Mouse (Mus musculus) macrophage (primary cell): ENCODE data around the gene Rpl14. TPM values are rescaled to one million over a fixed set of nuclear protein-coding genes. Genes with fewer than 3 reads are reported as not detected.

Experiments
- H3K27ac ChIP-seq: fragments of 350-480 bp; formaldehyde crosslinking; 2 replicates; pipeline ENCODE4 v1.9.0; 2021
- H3K36me3 ChIP-seq: fragments of 350-480 bp; formaldehyde crosslinking; 2 replicates; pipeline ENCODE4 v1.9.0; 2021; ENCODE audit errors: inconsistent target
- H3K4me3 ChIP-seq: fragments of 350-480 bp; formaldehyde crosslinking; 2 replicates; pipeline ENCODE4 v1.9.0; 2021; ENCODE audit errors: inconsistent target
- H3K79me2 ChIP-seq: fragments of 350-480 bp; formaldehyde crosslinking; 2 replicates; pipeline ENCODE4 v1.9.0; 2021; ENCODE audit errors: inconsistent target
- WGBS: methylation state at CpG from one replicate; pipeline ENCODE4 v1.1.7; 2026; ENCODE audit warnings: inconsistent platforms; ENCODE audit not compliant: missing documents; 5-methylcytosine and 5-hydroxymethylcytosine counted together
- polyA plus RNA-seq: library from polyadenylated mRNA; stranded (reverse); fragments of 250-400 nt; gene quantifications from 3 replicates; pipeline ENCODE4 v1.2.4, GENCODE M21; 2018; ENCODE audit warnings: inconsistent platforms

Gene Rpl14
- polyA plus RNA-seq, 1 experiment from 2014 or later: 566 TPM

DNA sequence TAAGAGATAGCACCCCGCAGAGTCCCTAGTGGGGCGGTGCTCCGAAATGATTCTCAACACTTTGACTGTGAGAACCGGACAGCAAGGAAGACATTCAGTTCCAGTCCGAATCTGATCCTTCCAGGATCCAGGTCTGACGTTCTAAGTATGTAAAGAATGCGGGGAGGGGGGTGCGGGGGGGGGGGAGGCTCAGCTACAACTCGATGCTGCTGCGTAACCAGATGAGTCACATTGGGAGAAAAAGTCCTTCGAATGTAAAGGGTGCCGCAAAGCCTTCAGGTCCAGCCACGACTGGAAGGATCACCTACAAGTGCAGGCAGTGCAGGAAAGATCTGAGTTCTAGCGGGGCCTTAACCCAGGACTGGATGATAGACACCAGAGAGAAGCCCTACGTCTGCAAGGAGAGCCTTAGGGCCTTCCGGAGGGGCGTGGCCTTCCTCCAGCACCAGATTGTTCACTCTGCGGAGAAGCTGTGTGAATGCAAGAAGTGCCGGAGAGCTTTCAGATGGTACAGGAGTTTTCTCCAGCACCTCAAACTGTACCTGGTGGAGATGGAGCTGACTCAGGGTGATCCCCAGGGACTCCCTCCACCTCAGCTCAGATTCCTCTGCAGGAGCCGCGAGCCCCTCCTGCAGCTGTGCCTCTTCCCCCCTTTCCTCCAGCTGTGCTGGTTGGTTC lies 10.8 kb downstream of the Rpl14 start:
- Histone ChIP-seq H3K27ac (peak overlapping the region; percentile 65), H3K36me3 (no peaks in the 10 kb centered on the region), H3K4me3 (peak overlapping the region; percentile 36), H3K79me2 (no peaks in the 10 kb centered on the region)
- 37% methylated on average over 18 of the region's 21 CpGs for WGBS

DNA sequence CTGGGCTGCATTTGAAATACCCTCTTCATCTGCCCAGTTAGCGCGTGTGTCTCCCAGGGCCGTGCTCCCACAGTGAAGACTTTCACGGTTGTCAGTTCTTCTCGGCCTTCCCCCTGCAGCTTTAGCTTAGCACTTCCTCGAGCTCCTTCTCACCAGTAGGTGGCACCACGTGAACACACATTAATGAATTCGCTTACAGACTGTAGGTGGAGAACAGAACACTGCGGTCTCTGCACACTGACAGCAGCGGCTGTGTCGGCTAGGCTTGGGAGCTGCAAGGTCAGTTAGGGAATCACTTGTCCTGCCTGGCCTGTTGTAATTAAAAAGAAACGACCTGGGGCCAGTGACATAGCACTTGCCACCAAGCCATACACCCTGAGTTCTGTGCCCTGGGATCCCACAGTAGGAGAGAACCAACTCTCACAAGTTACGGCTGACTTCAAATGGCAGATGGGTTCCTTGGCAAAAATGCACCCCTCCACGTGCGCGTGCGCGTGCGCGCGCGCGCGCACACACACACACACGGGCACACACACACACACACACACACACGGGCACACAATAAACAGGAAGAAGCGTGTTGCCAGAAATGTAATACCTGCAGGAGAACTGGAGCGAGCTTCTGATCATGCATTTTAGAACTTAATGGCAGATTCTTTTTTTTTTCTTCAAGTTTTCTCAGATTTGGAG lies 11.5 kb downstream of the Rpl14 start:
- H3K79me2 ChIP-seq: no peaks in the 10 kb centered on the region
- H3K4me3 ChIP-seq: peak overlapping the region; percentile 36
- WGBS: 4% methylated on average over 15 of the region's 28 CpGs
- H3K27ac ChIP-seq: peak overlapping the region; percentile 65
- no peaks in the 10 kb centered on the region for H3K36me3 ChIP-seq

DNA sequence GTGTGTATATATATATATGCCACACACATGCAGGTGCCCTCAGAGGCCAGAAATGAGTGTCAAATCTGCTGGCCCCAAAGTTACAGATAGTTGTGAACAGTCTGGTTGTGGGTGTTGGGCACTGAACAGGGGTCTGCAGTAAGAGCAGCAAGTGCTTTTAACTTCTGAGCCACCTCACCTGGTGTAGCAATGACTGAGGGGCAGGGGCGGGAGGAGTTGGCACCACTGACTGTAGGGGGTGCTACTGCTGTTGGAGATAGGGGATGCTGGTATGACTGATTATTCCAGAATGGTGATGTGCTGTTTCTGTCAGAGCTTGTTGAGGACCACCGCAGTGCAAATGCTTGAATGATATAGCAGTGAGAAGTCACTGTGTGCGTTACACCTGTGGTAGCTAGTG lies 12.1 kb downstream of the Rpl14 start:
- Histone ChIP-seq H3K27ac (no peak overlapping the region), H3K4me3 (no peak overlapping the region; the same call in 1 of the 2 replicates), H3K36me3 (no peaks in the 10 kb centered on the region), H3K79me2 (no peaks in the 10 kb centered on the region)
- 86% methylated on average over 3 of the region's 3 CpGs for WGBS

DNA sequence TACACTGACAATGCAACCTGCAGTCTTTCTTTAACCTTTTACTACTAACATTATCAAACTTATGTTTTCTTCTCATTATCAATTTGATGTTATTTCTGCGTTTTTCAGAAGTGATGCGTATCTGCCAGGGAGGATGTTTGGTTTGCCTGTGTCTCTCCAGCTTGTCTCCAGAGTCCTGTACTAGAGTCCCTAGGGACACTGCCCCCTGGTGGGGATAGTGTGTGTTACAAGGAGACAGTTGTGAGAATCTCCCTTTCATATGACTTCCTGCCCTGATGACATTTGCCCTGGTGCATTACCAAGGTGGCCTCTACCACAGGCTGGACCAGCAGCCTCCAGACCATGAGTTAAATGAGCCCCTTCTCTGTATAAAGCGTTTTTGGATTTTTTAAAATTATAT lies 15.3 kb downstream of the Rpl14 start:
- H3K27ac ChIP-seq: no peak overlapping the region
- H3K36me3 ChIP-seq: no peaks in the 10 kb centered on the region
- no peak overlapping the region for H3K4me3 ChIP-seq
- WGBS: 15% methylated on average over 3 of the region's 3 CpGs
- H3K79me2 ChIP-seq: no peaks in the 10 kb centered on the region

DNA sequence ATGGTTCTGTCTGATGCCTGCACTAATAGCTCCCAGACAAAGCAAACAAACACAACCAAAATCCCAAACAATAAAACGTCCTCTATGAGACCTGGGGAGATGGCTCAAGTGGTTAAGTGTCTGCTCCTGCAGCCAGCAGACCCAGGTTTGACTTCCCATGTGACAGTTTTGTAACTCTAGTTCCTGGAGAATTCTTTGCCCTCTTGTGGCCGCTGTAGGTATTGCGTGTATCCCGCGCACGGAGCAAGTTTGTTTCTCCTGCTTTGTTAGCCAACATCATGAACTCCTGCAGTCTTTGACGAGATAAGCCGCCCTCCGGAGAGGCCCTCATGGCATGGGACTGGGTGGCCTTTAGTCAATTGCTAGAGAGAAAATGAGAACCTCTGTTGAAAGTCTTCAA lies 20.2 kb downstream of the Rpl14 start:
- no peaks in the 10 kb centered on the region for H3K36me3 ChIP-seq
- H3K27ac ChIP-seq: no peak overlapping the region
- 9% methylated on average over 5 of the region's 9 CpGs for WGBS
- no peak overlapping the region for H3K4me3 ChIP-seq
- H3K79me2 ChIP-seq: no peaks in the 10 kb centered on the region

DNA sequence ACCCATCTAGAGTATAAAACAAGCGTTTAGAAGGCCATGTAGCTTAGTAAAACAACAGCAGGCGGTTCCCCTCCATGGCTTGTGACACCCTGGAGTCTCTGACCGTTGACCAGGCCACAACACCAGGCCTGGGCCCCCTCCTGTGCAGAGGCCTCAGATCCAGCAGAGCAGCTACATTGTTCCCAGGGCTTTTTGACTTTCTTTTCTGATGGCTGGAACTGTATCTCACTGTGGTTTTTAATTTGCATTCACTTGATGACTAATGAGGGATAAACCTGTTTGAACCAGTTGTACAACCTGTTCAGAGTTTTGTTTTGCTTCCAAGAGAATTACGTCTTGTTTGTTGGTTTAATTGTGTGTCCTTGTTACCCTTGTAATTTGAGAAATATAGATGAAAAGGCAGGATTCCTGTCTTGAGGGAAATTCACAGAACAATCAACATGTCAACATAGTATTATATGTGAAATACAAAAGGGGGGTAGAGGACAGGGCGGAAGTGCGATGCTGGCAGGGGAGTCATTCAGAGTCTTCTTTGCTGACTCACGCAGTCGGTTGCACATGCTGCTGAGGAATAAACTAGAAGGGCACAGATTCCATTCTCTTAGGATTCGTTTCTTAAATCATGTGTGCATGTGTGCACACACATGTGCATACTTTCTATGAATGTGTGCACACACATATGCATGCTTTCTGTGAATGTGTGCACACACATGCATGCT lies 22.3 kb downstream of the Rpl14 start:
- Histone ChIP-seq H3K79me2 (no peaks in the 10 kb centered on the region), H3K4me3 (no peak overlapping the region), H3K36me3 (no peaks in the 10 kb centered on the region), H3K27ac (no peak overlapping the region)
- WGBS: 81% methylated on average over 9 of the region's 9 CpGs

DNA sequence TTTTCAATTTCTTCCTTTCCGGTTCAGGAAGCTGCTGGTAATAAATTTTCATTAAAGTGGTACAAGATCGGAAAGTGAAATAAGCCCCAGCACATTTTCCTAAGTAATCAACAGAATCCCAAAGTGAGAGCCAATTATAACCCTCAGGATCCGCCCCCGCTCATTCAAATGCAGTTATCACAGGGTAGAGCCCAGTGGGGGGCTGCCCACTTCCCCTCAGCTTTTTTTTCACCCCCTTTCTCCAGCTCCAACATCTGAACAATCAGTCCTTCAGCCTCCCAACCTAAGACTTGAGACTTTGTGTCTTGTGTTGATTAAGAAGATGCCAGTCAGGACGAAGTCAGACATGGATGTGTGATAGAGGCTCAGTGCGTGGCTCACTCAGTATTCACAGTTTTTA lies 23.6 kb downstream of the Rpl14 start:
- H3K27ac ChIP-seq: no peak overlapping the region
- H3K4me3 ChIP-seq: no peak overlapping the region
- H3K36me3 ChIP-seq: no peaks in the 10 kb centered on the region
- WGBS: 83% methylated on average over 6 of the region's 6 CpGs
- H3K79me2 ChIP-seq: no peaks in the 10 kb centered on the region

DNA sequence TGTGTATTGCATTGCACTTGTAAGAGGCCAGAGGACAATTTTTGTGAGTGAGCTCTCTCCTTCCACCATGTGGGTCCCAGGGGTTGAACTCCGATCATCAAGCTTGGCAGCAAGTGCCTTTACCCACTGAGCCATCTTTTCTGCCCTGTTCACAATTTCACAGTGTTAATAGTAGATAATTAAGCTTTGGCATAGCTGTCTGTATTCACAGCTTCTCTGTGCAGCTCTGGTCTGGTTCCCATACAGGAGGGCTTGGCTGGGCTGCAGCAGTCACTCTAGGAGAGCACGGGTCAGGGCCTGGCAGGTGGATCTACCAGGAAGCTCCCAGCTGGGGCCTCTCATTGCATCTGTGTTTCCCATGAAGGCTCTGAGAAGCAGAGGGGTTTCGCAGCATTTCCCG lies 24.1 kb downstream of the Rpl14 start:
- WGBS: 89% methylated on average over 4 of the region's 4 CpGs
- Histone ChIP-seq H3K36me3 (no peaks in the 10 kb centered on the region), H3K27ac (no peak overlapping the region), H3K4me3 (no peak overlapping the region), H3K79me2 (no peaks in the 10 kb centered on the region)

DNA sequence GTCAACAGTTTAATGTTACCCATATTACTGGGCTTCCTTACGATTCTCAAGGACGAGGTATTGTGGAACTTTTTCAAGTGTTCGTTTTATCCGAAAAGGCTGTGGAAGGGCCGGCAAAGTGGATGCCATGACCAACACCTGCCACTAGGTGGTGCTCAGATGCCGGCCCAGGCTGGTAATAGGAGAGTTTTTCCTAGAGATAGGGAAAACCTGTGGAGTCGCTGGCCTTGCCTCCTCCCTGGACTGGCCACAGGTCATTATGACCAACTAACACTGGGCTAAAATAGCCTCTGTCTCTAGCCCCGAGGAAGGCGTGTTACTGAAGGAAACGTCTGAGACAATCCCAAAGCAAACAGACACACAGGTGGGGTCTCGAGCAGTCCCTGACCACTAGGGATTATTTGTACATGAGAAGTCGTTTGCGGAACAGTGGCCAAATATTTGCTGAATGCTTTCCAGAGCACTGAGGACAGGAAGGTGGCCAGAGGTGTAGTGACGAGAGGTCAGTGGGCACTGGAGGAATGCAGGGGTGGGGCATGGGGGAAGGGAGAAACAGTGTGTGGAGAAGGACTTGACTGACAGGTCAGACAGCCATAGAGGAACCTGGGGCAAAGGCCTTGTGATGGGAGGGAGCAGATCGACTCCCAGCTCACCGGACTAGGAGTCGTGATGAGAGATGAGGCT lies 30.4 kb downstream of the Rpl14 start:
- Histone ChIP-seq H3K27ac (no peak overlapping the region), H3K36me3 (no peaks in the 10 kb centered on the region), H3K79me2 (no peaks in the 10 kb centered on the region), H3K4me3 (no peak overlapping the region)
- 17% methylated on average over 17 of the region's 17 CpGs for whole genome bisulfite sequencing

DNA sequence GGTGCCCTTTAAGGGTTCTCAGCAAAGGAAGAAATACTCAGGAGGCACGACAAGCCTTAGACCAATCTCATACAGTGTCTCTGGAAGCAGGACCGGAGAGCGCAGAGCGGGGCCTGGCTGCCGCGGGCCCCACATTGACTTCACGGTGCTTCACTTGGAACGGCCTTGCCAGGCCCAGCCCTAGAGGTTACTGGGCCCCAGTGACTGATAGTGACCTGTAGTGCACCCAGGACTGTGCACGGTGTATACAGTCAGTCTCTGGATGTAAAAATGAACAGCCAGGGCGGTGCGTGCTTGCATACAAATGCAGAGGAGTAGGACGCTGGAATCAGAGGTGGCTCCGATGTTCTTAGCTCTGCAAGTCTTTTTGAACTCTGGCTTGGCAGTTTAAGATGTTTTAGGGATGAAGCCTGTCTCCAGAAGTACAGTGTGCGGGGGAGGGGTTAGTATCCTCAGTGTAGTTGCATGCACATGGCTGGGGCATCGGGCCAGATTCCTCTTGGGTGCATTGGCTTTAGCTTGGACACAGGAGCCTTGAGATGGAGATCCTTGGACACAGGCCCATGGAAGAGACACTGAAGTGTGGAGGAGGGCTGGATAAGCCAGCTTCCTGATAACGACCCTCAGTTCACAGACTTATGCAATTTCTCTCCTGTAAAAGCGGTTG lies 31.1 kb downstream of the Rpl14 start:
- Histone ChIP-seq H3K79me2 (no peaks in the 10 kb centered on the region), H3K36me3 (no peaks in the 10 kb centered on the region), H3K27ac (no peak overlapping the region), H3K4me3 (no peak overlapping the region)
- 65% methylated on average over 17 of the region's 17 CpGs for WGBS

DNA sequence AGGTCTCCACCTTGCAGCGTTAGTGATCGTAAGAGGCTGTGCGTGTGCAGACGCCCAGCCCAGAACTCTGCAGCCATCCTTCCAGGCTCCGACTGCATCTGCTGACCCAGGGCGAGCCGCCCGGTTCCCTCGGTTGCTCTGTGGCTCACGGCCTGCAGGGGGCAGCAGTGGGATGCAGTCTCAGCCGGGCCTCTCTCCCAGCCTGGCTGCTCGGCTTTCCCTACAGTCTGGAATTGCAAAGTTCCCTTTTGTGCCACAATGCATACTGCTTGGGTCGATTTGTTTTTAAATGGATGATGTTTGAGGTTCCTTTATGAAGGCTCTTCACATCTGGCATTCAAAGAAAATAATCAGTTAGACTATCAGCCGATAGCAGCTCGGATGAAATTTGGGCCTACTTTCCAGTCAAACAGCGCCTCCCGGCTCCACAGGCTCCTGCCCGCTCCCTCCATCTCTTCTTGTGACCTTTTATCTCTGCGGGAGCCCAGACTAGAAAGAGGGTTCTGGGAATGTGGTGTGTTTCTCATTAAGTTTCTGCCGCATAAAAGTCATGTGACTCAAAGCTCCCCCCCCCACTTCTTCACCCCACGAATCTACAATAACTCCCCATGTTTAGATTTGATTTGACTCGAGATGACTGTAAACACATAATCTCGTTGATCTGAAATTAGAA lies 31.7 kb downstream of the Rpl14 start:
- H3K36me3 ChIP-seq: no peaks in the 10 kb centered on the region
- H3K4me3 ChIP-seq: no peak overlapping the region
- WGBS: 31% methylated on average over 19 of the region's 23 CpGs
- H3K79me2 ChIP-seq: no peaks in the 10 kb centered on the region
- no peak overlapping the region for H3K27ac ChIP-seq

DNA sequence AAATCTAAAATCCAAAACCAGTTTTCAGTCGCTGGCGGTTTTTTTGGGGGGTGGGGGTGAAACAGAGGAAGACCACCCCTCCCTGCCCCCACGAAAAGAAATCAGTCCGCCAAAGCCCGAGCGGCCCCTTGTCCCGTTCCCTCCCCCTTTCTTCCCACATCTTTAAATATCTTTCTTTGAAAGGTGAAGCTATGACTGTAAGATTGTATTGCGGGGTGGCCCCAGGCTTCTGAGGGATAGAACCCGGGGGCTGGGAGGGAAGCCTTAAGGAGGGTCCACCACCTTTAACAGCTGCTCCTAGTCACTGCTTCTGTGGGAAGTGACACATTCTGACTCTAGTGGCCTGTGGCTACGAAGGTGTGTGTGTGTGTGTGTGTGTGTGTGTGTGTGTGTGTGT lies 32.3 kb downstream of the Rpl14 start:
- H3K27ac ChIP-seq: no peak overlapping the region
- H3K36me3 ChIP-seq: no peaks in the 10 kb centered on the region
- no peaks in the 10 kb centered on the region for H3K79me2 ChIP-seq
- WGBS: 84% methylated on average over 10 of the region's 10 CpGs
- no peak overlapping the region for H3K4me3 ChIP-seq

DNA sequence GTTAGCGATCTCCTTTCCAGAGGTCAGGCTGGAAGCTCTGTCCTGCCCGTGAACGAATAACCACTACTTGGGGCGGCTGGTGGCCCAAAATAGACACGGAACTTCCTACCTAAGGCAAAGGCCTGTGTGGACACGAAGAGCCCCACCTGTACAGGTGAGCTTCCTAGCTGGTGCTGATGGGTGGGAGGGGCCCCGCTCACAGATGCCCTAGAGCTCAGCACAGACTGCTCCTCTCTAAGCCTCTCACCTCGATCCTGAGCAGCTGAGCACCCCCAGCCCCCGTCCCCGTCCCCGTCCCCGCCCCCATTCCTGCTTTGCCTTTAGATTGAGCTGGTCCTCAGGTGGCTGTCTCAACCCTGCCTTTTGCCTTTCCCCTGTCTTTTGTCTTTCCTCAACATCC lies 32.7 kb downstream of the Rpl14 start:
- H3K4me3 ChIP-seq: no peak overlapping the region
- no peaks in the 10 kb centered on the region for H3K36me3 ChIP-seq
- no peaks in the 10 kb centered on the region for H3K79me2 ChIP-seq
- 86% methylated on average over 11 of the region's 12 CpGs for WGBS
- H3K27ac ChIP-seq: no peak overlapping the region

DNA sequence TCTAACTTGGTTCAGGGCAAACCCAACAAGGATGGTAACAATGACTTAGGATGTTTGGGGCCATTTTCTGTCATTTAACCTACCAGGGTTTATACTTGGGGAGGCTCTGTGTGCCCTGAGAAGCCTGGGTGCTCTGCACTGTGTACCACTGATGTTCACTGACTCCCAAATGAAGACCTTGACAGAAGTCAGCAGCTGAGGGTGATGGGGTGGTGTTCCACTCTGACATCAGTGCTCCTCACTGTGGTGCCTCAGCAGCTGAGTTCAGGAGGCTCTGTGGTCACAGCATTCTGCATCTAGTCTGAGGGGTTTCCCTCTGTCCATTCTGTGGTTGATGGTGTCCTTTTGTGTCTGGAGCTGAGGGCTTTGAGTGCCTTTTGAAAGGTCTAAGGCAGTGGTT lies 39.8 kb downstream of the Rpl14 start:
- H3K36me3 ChIP-seq: no peaks in the 10 kb centered on the region
- H3K27ac ChIP-seq: no peak overlapping the region
- no peaks in the 10 kb centered on the region for H3K79me2 ChIP-seq
- no peak overlapping the region for H3K4me3 ChIP-seq
